Mouse (Mus musculus) embryonic facial prominence, embryonic 11.5 days (tissue): ENCODE data around the gene Myh13. TPM values are rescaled to one million over a fixed set of nuclear protein-coding genes. Genes with fewer than 3 reads are reported as not detected.

Experiments
- ATAC-seq: fragments of 200-750 bp; cut with Nextera tagmentation; replicated peaks from 2 replicates; pipeline ENCODE4 v1.8.0; 2017; ENCODE audit warnings: low read depth; ENCODE audit not compliant: insufficient number of reproducible peaks, low FRiP score, low TSS enrichment
- DNase-seq: peaks from one replicate; pipeline ENCODE4 v3.0.0-alpha.2; 2015; ENCODE audit warnings: low spot score
- H3K27ac ChIP-seq: fragments of 300-500 bp; sonication (generic); replicated peaks from 2 replicates; pipeline ENCODE4 v1.5.1; 2014; ENCODE audit warnings: mild to moderate bottlenecking, low read depth, low read length, control low read depth
- H3K27me3 ChIP-seq: fragments of 300-500 bp; sonication (generic); 2 replicates; pipeline ENCODE4 v1.6.1; 2014; ENCODE audit warnings: mild to moderate bottlenecking, low read length, moderate library complexity, mixed read lengths; ENCODE audit not compliant: control insufficient read depth, insufficient read depth
- H3K36me3 ChIP-seq: fragments of 300-500 bp; sonication (generic); replicated peaks from 2 replicates; pipeline ENCODE4 v1.6.1; 2014; ENCODE audit warnings: low read depth, mild to moderate bottlenecking, low read length, moderate library complexity, mixed read lengths; ENCODE audit not compliant: control insufficient read depth, insufficient read depth
- H3K4me1 ChIP-seq: fragments of 300-500 bp; sonication (generic); 2 replicates; pipeline ENCODE4 v1.6.1; 2014; ENCODE audit warnings: low read length, mixed read lengths; ENCODE audit not compliant: control insufficient read depth, insufficient read depth
- H3K4me2 ChIP-seq: fragments of 300-500 bp; sonication (generic); 2 replicates; pipeline ENCODE4 v1.6.1; 2014; ENCODE audit warnings: low read depth, mild to moderate bottlenecking, control low read depth, low read length, moderate library complexity
- H3K4me3 ChIP-seq: fragments of 300-500 bp; sonication (generic); 2 replicates; pipeline ENCODE4 v1.5.1; 2014; ENCODE audit warnings: low read depth, low read length, control low read depth
- H3K9ac ChIP-seq: fragments of 300-500 bp; sonication (generic); replicated peaks from 2 replicates; pipeline ENCODE4 v1.6.1; 2014; ENCODE audit warnings: mild to moderate bottlenecking, control low read depth, low read length
- H3K9me3 ChIP-seq: fragments of 300-500 bp; sonication (generic); replicated peaks from 2 replicates; pipeline ENCODE4 v1.6.1; 2016; ENCODE audit warnings: mild to moderate bottlenecking, low read length, inconsistent platforms, mixed read lengths; ENCODE audit not compliant: control insufficient read depth
- WGBS: fragments of 180-500 bp; shearing (Covaris S2); extraction: QIAGEN DNeasy Blood & Tissue Kit; methylation state at CpG from one replicate; pipeline ENCODE4 v1.1.7; 2014; 5-methylcytosine and 5-hydroxymethylcytosine counted together
- polyA plus RNA-seq: library from polyadenylated mRNA; unstranded; fragments of >200 nt; fragmentation: Nextera tagmentation; extraction: Ambion mirVana; gene quantifications from 2 replicates; pipeline ENCODE4 v1.2.1, GENCODE M21; 2014

Gene Myh13
- polyA plus RNA-seq, 1 experiment from 2014 or later, result not detected

- Histone ChIP-seq H3K4me2 (no peak overlapping the region), H3K27me3 (no peaks in the 10 kb centered on the region), H3K9ac (no peak overlapping the region), H3K27ac (no peak overlapping the region), H3K36me3 (no peaks in the 10 kb centered on the region), H3K4me1 (no peaks in the 10 kb centered on the region), H3K9me3 (no peaks in the 10 kb centered on the region), H3K4me3 (no peak overlapping the region)
- ATAC-seq, result no peak
- 81% methylated on average over 6 of the region's 6 CpGs for WGBS
- no peak for DNase-seq
These were observed 93.0 kb downstream of the Myh13 start for GRCm38 (mm10) chr11:67414346-67414940.

Other genes starting within 250 kb of the Myh13 start
- gene Myh3, start 243.4 kb upstream of the Myh13 start, polyA plus RNA-seq, result 3.2 and 6.5 TPM in 2 replicates
- not detected in 2 replicates for gene Myh2, start 150.6 kb upstream of the Myh13 start, polyA plus RNA-seq
- gene Myh1, start 121.6 kb upstream of the Myh13 start, polyA plus RNA-seq, result 0.06 and 0.20 TPM in 2 replicates
- 0.04 and 0.06 TPM in 2 replicates for gene Myh4, start 83.6 kb upstream of the Myh13 start, polyA plus RNA-seq
- gene Myh8, start 44.5 kb upstream of the Myh13 start, polyA plus RNA-seq, result 0.36 and 1.1 TPM in 2 replicates
- gene Gas7, start 133.8 kb downstream of the Myh13 start, polyA plus RNA-seq, result 3.3 and 4.1 TPM in 2 replicates